Mouse (Mus musculus) embryonic fibroblast, embryonic 13.5 days (primary cell): ENCODE data around the gene Slc24a3.

Experiments
- CTCF ChIP-seq: IDR thresholded peaks from 2 replicates; pipeline ENCODE4 v1.5.1; 2011; ENCODE audit warnings: mild to moderate bottlenecking, control low read depth, low read length, moderate library complexity, borderline replicate concordance; ENCODE audit not compliant: insufficient read depth
- POLR2A ChIP-seq: IDR thresholded peaks from 2 replicates; pipeline ENCODE4 v1.6.1; 2011; ENCODE audit warnings: low read depth, mild to moderate bottlenecking, control low read depth, low read length, moderate library complexity

DNA sequence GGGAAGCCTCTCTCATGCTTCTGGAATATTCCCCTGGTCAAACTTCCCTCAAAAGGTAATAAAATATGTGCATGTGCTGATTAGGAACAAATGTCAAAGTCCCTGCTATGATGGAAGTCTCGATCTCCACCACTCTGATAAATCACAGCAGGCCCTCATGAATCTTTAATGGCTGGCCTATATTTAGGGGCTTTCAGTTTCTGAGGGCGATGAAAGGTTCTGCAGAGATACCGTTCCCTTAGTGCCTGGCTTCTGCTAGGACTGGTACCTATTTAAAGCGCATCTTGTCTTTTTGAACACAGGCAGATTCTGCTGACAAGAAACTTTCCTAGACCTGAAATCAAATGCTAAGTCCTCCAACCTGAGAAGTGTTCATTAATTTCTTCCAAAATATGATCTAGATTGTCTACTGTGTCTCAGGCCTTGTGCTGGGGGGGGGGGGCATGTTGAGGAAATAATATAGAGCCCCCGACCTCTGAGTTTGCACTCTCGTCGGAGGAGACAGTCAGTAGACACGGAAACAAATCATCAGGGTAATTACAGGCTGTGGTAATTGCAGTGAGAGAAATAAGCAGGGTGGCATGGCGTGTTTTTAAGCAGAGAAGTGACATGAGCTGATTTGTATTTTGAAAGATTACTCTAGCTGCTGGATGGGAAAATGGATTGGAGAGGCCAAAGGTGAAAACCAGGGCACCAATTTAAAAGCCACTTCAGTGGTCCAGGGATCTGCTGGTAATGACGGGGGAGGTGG lies 230.1 kb downstream of the Slc24a3 start:
- no peak for TF ChIP-seq CTCF
- TF ChIP-seq POLR2A = no peak
